Mouse (Mus musculus) forebrain, embryonic 15.5 days (tissue): ENCODE measurements at regions not wholly inside any gene's neighbourhood (a gene's known extent, or its start where the extent isn't known, plus 50 kb on each side); places are given as distances from the start of the nearest gene placed in this dataset.

Experiments
- ATAC-seq: fragments of 200-750 bp; cut with Nextera tagmentation; replicated peaks from 2 replicates; pipeline ENCODE4 v1.8.0; 2017; ENCODE audit warnings: mild to moderate bottlenecking, moderate TSS enrichment, moderate library complexity
- H3K27ac ChIP-seq: fragments of 300-500 bp; sonication (generic); replicated peaks from 2 replicates; pipeline ENCODE4 v1.5.1; 2015; ENCODE audit warnings: mild to moderate bottlenecking, inconsistent platforms
- H3K27me3 ChIP-seq: fragments of 300-500 bp; sonication (generic); 2 replicates; pipeline ENCODE4 v1.6.1; 2015; ENCODE audit warnings: inconsistent platforms
- H3K36me3 ChIP-seq: fragments of 300-500 bp; sonication (generic); 2 replicates; pipeline ENCODE4 v1.6.1; 2015; ENCODE audit warnings: mild to moderate bottlenecking, inconsistent platforms
- H3K4me1 ChIP-seq: fragments of 300-500 bp; sonication (generic); 2 replicates; pipeline ENCODE4 v1.6.1; 2015; ENCODE audit warnings: inconsistent platforms
- H3K4me2 ChIP-seq: fragments of 300-500 bp; sonication (generic); replicated peaks from 2 replicates; pipeline ENCODE4 v1.6.1; 2015; ENCODE audit warnings: mild to moderate bottlenecking, inconsistent platforms
- H3K4me3 ChIP-seq: fragments of 300-500 bp; sonication (generic); 2 replicates; pipeline ENCODE4 v1.5.1; 2015; ENCODE audit warnings: mild to moderate bottlenecking, inconsistent platforms
- H3K9ac ChIP-seq: fragments of 300-500 bp; sonication (generic); replicated peaks from 2 replicates; pipeline ENCODE4 v1.6.1; 2015; ENCODE audit warnings: mild to moderate bottlenecking, inconsistent platforms
- H3K9me3 ChIP-seq: fragments of 300-500 bp; sonication (generic); 2 replicates; pipeline ENCODE4 v1.6.1; 2016; ENCODE audit warnings: inconsistent platforms
- WGBS: fragments of 180-500 bp; shearing (Covaris S2); methylation state at CpG from one replicate; pipeline ENCODE4 v1.1.7; 2015; ENCODE audit warnings: mixed read lengths; 5-methylcytosine and 5-hydroxymethylcytosine counted together

GRCm38 (mm10) chr8:86393835-86394234 is 186.7 kb downstream of the Abcc12 start:
- Histone ChIP-seq H3K36me3 (no peaks in the 10 kb centered on the region), H3K9ac (no peak overlapping the region), H3K9me3 (no peaks in the 10 kb centered on the region), H3K27ac (no peak overlapping the region), H3K27me3 (no peaks in the 10 kb centered on the region), H3K4me1 (peaks cover 23% of the 10 kb centered on the region), H3K4me2 (no peak overlapping the region), H3K4me3 (no peak overlapping the region)
- WGBS, result 65% methylated on average over 1 of the region's 1 CpGs
- ATAC-seq, result no peak

DNA sequence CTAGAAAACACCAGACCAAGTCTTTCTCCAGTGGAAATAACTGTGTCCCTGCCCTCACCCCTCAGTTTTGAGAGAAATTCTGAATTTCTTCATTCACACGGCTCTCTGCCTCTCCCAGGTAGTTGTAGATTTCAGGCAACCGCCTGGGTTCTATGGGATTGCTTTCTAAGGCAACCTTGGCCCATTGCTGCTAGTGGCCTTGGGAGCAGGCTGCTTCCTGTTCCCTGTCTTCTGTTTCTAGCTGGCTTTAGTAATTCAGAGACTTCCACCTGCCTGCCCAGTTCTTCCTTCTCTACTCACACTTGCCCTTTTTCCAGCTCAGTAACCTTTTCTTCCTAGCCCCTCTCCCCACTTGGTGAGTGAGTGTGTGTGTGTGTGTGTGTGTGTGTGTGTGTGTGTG is 187.1 kb downstream of the Abcc12 start:
- no peak for ATAC-seq
- H3K27ac ChIP-seq, result no peak overlapping the region
- no peak overlapping the region for H3K4me3 ChIP-seq
- H3K9ac ChIP-seq, result no peak overlapping the region
- WGBS, result 83% methylated on average over 2 of the region's 2 CpGs
- no peaks in the 10 kb centered on the region for H3K36me3 ChIP-seq
- H3K4me1 ChIP-seq, result peaks cover 27% of the 10 kb centered on the region
- no peak overlapping the region for H3K4me2 ChIP-seq
- no peaks in the 10 kb centered on the region for H3K9me3 ChIP-seq
- no peaks in the 10 kb centered on the region for H3K27me3 ChIP-seq

DNA sequence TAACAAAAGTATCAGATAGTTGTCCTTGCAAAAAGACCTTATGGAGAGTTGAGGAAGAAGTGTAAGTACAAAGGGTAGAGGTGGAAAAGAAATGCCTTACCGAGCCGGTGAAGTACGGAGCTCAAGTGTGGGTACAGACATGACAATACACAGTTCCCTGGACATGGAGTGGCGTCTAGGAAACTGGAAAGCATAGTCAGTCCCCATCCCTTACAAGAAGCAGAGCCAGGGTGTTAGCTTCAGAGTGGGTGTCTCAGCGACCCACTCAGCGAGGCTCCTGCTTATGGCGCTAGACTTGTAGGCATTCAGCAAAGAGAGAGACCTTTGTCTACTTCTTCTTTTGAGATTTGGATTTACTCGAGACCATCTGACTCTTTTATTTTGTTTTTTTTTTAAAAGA is 189.8 kb downstream of the Abcc12 start:
- WGBS, result 64% methylated on average over 8 of the region's 8 CpGs
- no peak overlapping the region for H3K4me2 ChIP-seq

GRCm38 (mm10) chr8:86389690-86390671 is 190.5 kb downstream of the Abcc12 start:
- no peaks in the 10 kb centered on the region for H3K36me3 ChIP-seq
- no peak overlapping the region for H3K4me2 ChIP-seq
- H3K27ac ChIP-seq, result peak overlapping the region; percentile 90
- no peaks in the 10 kb centered on the region for H3K27me3 ChIP-seq
- no peak overlapping the region for H3K9ac ChIP-seq
- 12% methylated on average over 3 of the region's 3 CpGs for WGBS
- peaks cover 47% of the 10 kb centered on the region for H3K4me1 ChIP-seq
- peak; percentile 95 for ATAC-seq
- H3K4me3 ChIP-seq, result no peak overlapping the region
- no peaks in the 10 kb centered on the region for H3K9me3 ChIP-seq

More for the DNA sequence above, 189.8 kb downstream of the Abcc12 start:
- H3K4me1 ChIP-seq, result peaks cover 40% of the 10 kb centered on the region
- no peaks in the 10 kb centered on the region for H3K9me3 ChIP-seq
- no peak overlapping the region for H3K4me3 ChIP-seq
- H3K9ac ChIP-seq, result no peak overlapping the region
- no peaks in the 10 kb centered on the region for H3K27me3 ChIP-seq
- no peaks in the 10 kb centered on the region for H3K36me3 ChIP-seq
- ATAC-seq, result no peak
- H3K27ac ChIP-seq, result peak overlapping the region; percentile 90

DNA sequence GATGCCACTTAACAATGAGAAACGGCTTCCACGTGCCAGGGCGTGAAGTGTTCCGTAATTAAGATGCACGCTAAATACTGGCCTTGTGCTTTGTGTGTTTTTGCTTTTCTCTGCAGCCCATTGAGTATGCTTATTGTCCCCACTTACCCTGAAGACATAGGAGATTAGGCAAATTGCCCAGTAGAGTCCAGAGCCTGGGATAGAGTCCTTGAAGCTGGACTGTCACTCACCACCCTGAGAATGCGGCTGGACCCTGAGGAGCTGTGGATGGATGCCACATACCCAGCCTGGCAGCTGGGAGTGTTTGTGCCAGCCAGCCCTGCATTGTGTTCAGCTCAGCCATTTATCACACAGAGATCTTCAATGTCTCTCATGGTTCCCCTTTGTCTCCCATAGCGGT is 195.2 kb downstream of the Abcc12 start:
- H3K4me1 ChIP-seq, result peaks cover 55% of the 10 kb centered on the region
- no peaks in the 10 kb centered on the region for H3K27me3 ChIP-seq
- no peak overlapping the region for H3K9ac ChIP-seq
- H3K4me2 ChIP-seq, result no peak overlapping the region; the same call in 1 of the 2 replicates
- peak overlapping the region; percentile 70 for H3K27ac ChIP-seq
- WGBS, result 5% methylated on average over 7 of the region's 7 CpGs
- no peaks in the 10 kb centered on the region for H3K9me3 ChIP-seq
- no peaks in the 10 kb centered on the region for H3K36me3 ChIP-seq
- no peak overlapping the region for H3K4me3 ChIP-seq
- ATAC-seq, result peak; percentile 62

- no peaks in the 10 kb centered on the region for H3K36me3 ChIP-seq
- peaks cover 30% of the 10 kb centered on the region for H3K4me1 ChIP-seq
- H3K27ac ChIP-seq, result no peak overlapping the region
- H3K9me3 ChIP-seq, result no peaks in the 10 kb centered on the region
- H3K4me2 ChIP-seq, result no peak overlapping the region
- WGBS, result 60% methylated on average over 10 of the region's 10 CpGs
- H3K27me3 ChIP-seq, result no peaks in the 10 kb centered on the region
- H3K9ac ChIP-seq, result no peak overlapping the region
- ATAC-seq, result no peak
- no peak overlapping the region for H3K4me3 ChIP-seq
Observed at GRCm38 (mm10) chr8:86381977-86382376, 198.5 kb downstream of the Abcc12 start.

- Histone ChIP-seq H3K4me3 (no peak overlapping the region), H3K9ac (no peak overlapping the region), H3K36me3 (no peaks in the 10 kb centered on the region), H3K27ac (no peak overlapping the region), H3K9me3 (no peaks in the 10 kb centered on the region), H3K4me1 (0 out of 2 replicates have a peak, but pooled peaks cover 3% of the 10 kb centered on the region), H3K4me2 (no peak overlapping the region), H3K27me3 (no peaks in the 10 kb centered on the region)
- no peak for ATAC-seq
- 57% methylated on average over 5 of the region's 5 CpGs for WGBS
Observed at GRCm38 (mm10) chr8:86368062-86368461, 212.4 kb downstream of the Abcc12 start.

DNA sequence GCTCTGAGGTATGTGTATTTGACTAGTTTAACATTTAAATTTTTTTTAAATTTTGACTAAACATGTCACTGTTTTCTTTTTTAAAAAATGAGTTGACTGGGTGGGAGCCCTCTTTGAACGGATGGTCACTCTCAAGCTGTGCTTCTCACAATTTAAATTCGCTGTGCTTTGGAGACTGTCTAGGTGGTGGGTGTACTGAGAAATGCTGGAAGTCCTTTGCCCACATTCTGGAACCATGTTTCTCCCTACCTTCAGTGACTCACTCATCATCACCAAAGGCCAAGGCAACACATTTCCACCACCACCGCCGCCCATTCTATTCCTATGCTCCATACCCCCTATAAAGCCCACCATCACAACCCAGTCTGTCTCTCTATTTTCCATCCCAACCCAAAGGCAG is 213.8 kb downstream of the Abcc12 start:
- 95% methylated on average over 4 of the region's 4 CpGs for WGBS
- H3K27me3 ChIP-seq, result no peaks in the 10 kb centered on the region
- H3K4me1 ChIP-seq, result 0 out of 2 replicates have a peak, but pooled peaks cover 3% of the 10 kb centered on the region
- H3K27ac ChIP-seq, result no peak overlapping the region
- no peaks in the 10 kb centered on the region for H3K36me3 ChIP-seq
- no peaks in the 10 kb centered on the region for H3K9me3 ChIP-seq
- no peak for ATAC-seq
- H3K9ac ChIP-seq, result no peak overlapping the region
- no peak overlapping the region for H3K4me3 ChIP-seq
- no peak overlapping the region for H3K4me2 ChIP-seq

- H3K9ac ChIP-seq, result no peak overlapping the region
- ATAC-seq, result no peak
- WGBS, result 73% methylated on average over 5 of the region's 5 CpGs
- H3K27me3 ChIP-seq, result no peaks in the 10 kb centered on the region
- H3K27ac ChIP-seq, result no peak overlapping the region
- no peak overlapping the region for H3K4me2 ChIP-seq
- 0 out of 2 replicates have a peak, but pooled peaks cover 3% of the 10 kb centered on the region for H3K4me1 ChIP-seq
- H3K4me3 ChIP-seq, result no peak overlapping the region
- no peaks in the 10 kb centered on the region for H3K9me3 ChIP-seq
- no peaks in the 10 kb centered on the region for H3K36me3 ChIP-seq
Observed at GRCm38 (mm10) chr8:86365726-86366125, 214.8 kb downstream of the Abcc12 start.

DNA sequence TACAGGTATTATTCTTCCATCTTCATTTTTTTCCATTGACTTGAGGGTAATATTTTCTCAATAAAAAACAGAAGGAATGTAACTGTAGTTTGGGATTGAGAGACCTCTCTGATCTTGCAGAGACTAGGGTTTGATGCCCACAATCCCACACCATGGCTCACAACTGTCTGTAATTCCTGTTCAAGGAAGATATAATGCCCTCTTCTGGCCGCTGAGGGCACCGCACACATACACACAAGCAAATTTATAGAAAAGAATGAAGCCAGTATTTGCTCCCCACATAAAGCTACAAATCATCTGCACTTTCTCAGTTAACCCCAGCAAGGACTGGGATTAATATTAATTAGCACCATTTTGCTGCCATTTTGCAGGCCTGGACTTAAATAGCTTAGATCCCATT is 215.6 kb downstream of the Abcc12 start:
- no peaks in the 10 kb centered on the region for H3K9me3 ChIP-seq
- no peak for ATAC-seq
- H3K27ac ChIP-seq, result no peak overlapping the region
- H3K9ac ChIP-seq, result no peak overlapping the region
- H3K4me2 ChIP-seq, result no peak overlapping the region
- no peaks in the 10 kb centered on the region for H3K36me3 ChIP-seq
- 0 out of 2 replicates have a peak, but pooled peaks cover 3% of the 10 kb centered on the region for H3K4me1 ChIP-seq
- no peak overlapping the region for H3K4me3 ChIP-seq
- no peaks in the 10 kb centered on the region for H3K27me3 ChIP-seq
- 45% methylated on average over 2 of the region's 2 CpGs for WGBS

- no peak overlapping the region for H3K4me2 ChIP-seq
- ATAC-seq, result no peak
- WGBS, result 70% methylated on average over 2 of the region's 2 CpGs
- H3K4me3 ChIP-seq, result no peak overlapping the region
- no peaks in the 10 kb centered on the region for H3K4me1 ChIP-seq
- no peak overlapping the region for H3K27ac ChIP-seq
- no peaks in the 10 kb centered on the region for H3K36me3 ChIP-seq
- H3K9ac ChIP-seq, result no peak overlapping the region
- H3K9me3 ChIP-seq, result no peaks in the 10 kb centered on the region
- no peaks in the 10 kb centered on the region for H3K27me3 ChIP-seq
Observed at GRCm38 (mm10) chr8:86360283-86360682, 220.2 kb downstream of the Abcc12 start.

GRCm38 (mm10) chr8:86359518-86359917 is 221.0 kb downstream of the Abcc12 start:
- no peak overlapping the region for H3K4me3 ChIP-seq
- H3K4me2 ChIP-seq, result no peak overlapping the region
- ATAC-seq, result no peak
- no peak overlapping the region for H3K27ac ChIP-seq
- no peaks in the 10 kb centered on the region for H3K4me1 ChIP-seq
- H3K36me3 ChIP-seq, result no peaks in the 10 kb centered on the region
- 86% methylated on average over 3 of the region's 3 CpGs for WGBS
- H3K9me3 ChIP-seq, result no peaks in the 10 kb centered on the region
- H3K27me3 ChIP-seq, result no peaks in the 10 kb centered on the region
- no peak overlapping the region for H3K9ac ChIP-seq
